Mouse (Mus musculus) kidney, postnatal 36 days (tissue): Measurements from ENCODE around the gene Tmem9b.

Experiments used
- DNase-seq, 2 experiments: peaks; one replicate each; pipeline ENCODE4 v3.0.0; 2021 to 2022; ENCODE audit warnings: mixed read lengths in 2 of 2

Gene Tmem9b

GRCm38 (mm10) chr7:109752008-109752925 is at the start of gene Tmem9b:
Tmem9b (minus strand) TSS chr7:109752875.
- DNase-seq = peak; percentile 82 to 91

GRCm38 (mm10) chr7:109800626-109801025 is 48.0 kb upstream of the Tmem9b start:
- DNase-seq = no peak

GRCm38 (mm10) chr7:109799168-109799567 is 46.5 kb upstream of the Tmem9b start:
- peak in 1 of 2 experiments; percentile 19 for DNase-seq

GRCm38 (mm10) chr7:109795564-109795963 is 42.9 kb upstream of the Tmem9b start:
- DNase-seq = no peak

- DNase-seq = no peak
Observed at GRCm38 (mm10) chr7:109794556-109794955, 41.9 kb upstream of the Tmem9b start.

- DNase-seq = peak; percentile 67 to 80
Observed at GRCm38 (mm10) chr7:109792759-109793158, 40.1 kb upstream of the Tmem9b start.

GRCm38 (mm10) chr7:109790818-109791217 is 38.1 kb upstream of the Tmem9b start:
- no peak for DNase-seq

GRCm38 (mm10) chr7:109787860-109788259 is 35.2 kb upstream of the Tmem9b start:
- no peak for DNase-seq

- DNase-seq = no peak
Observed at GRCm38 (mm10) chr7:109783281-109783680, 30.6 kb upstream of the Tmem9b start.

GRCm38 (mm10) chr7:109781470-109782203 is 29.0 kb upstream of the Tmem9b start, which contains the start of gene Nrip3:
Nrip3 (minus strand) TSS chr7:109782025.
- DNase-seq = peak; percentile 67 to 85

- no peak for DNase-seq
Observed at GRCm38 (mm10) chr7:109781087-109781469, 28.4 kb upstream of the Tmem9b start.

GRCm38 (mm10) chr7:109772251-109772650 is 19.6 kb upstream of the Tmem9b start:
- no peak for DNase-seq

- DNase-seq = no peak
Observed at GRCm38 (mm10) chr7:109768699-109769383, 16.2 kb upstream of the Tmem9b start.

GRCm38 (mm10) chr7:109767575-109768350 is 15.1 kb upstream of the Tmem9b start:
- DNase-seq = no peak

GRCm38 (mm10) chr7:109764009-109764408 is 11.3 kb upstream of the Tmem9b start:
- DNase-seq = no peak

GRCm38 (mm10) chr7:109756291-109756690 is 3.6 kb upstream of the Tmem9b start:
- DNase-seq = peak; percentile 67 to 69

- DNase-seq = no peak
Observed at GRCm38 (mm10) chr7:109754034-109754433, 1.4 kb upstream of the Tmem9b start.

- peak in 1 of 2 experiments; percentile 36 for DNase-seq
Observed at GRCm38 (mm10) chr7:109751427-109752007, 1.2 kb downstream of the Tmem9b start.

- DNase-seq = peak in 1 of 2 experiments; percentile 31
Observed at GRCm38 (mm10) chr7:109747747-109748146, 4.9 kb downstream of the Tmem9b start.

- no peak for DNase-seq
Observed at GRCm38 (mm10) chr7:109741703-109742102, 11.0 kb downstream of the Tmem9b start.

GRCm38 (mm10) chr7:109741060-109741459 is 11.6 kb downstream of the Tmem9b start:
- DNase-seq = no peak
